Mouse (Mus musculus): ENCODE results near the gene Zfp57.

GRCm38 (mm10) chr17:36982253-36983155 is 18.5 kb upstream of the Zfp57 start:
- TF ChIP-seq CTCF (IDR thresholded peaks at IDR 0.05; ENCODE audit: low read depth, low read length) (no peak), POLR2A (IDR thresholded peaks at IDR 0.05; ENCODE audit: borderline replicate concordance, low read depth, low read length) (no peak)
